Mouse (Mus musculus) kidney, adult 2 months (tissue): Measurements from ENCODE around the gene Aifm1. TPM values are rescaled to one million over a fixed set of nuclear protein-coding genes. Genes with fewer than 3 reads are reported as not detected.

Source experiments
- DNase-seq: peaks from one replicate; pipeline ENCODE4 v3.0.0; 2021
- H3K27ac ChIP-seq: fragments of 200-500 bp; 2 replicates; pipeline ENCODE4 v1.5.1; 2012; ENCODE audit warnings: low read depth, low read length, control low read depth, inconsistent platforms; ENCODE audit not compliant: insufficient read depth
- H3K27me3 ChIP-seq: fragments of 200-500 bp; replicated peaks from 2 replicates; pipeline ENCODE4 v1.6.1; 2012; ENCODE audit warnings: mild to moderate bottlenecking, moderate library complexity, low read length, inconsistent platforms; ENCODE audit not compliant: control insufficient read depth, insufficient read depth
- H3K36me3 ChIP-seq: fragments of 200-500 bp; 2 replicates; pipeline ENCODE4 v1.6.1; 2012; ENCODE audit warnings: mild to moderate bottlenecking, moderate library complexity, low read length, inconsistent platforms; ENCODE audit not compliant: control insufficient read depth, insufficient read depth
- H3K4me1 ChIP-seq: fragments of 200-500 bp; 2 replicates; pipeline ENCODE4 v1.6.1; 2011; ENCODE audit warnings: low read length; ENCODE audit not compliant: control insufficient read depth, insufficient read depth
- H3K4me3 ChIP-seq: fragments of 200-500 bp; 2 replicates; pipeline ENCODE4 v1.5.1; 2011; ENCODE audit warnings: mild to moderate bottlenecking, low read depth, low read length, control low read depth; ENCODE audit not compliant: insufficient read depth
- CTCF ChIP-seq: fragments of 200-500 bp; conservative IDR thresholded peaks from 2 replicates; pipeline ENCODE4 v1.5.1; 2011; ENCODE audit warnings: low read depth, mild to moderate bottlenecking, control low read depth, low read length, moderate library complexity, mixed read lengths; ENCODE audit not compliant: insufficient read depth, insufficient read length
- POLR2A ChIP-seq: fragments of 200-500 bp; IDR thresholded peaks from one replicate; pipeline ENCODE4 v1.6.1; 2011; ENCODE audit warnings: low read depth, low read length, control low read depth
- WGBS: fragments of 180-500 bp; shearing (Covaris S2); methylation state at CpG from one replicate; pipeline ENCODE4 v1.1.7; 2018; 5-methylcytosine and 5-hydroxymethylcytosine counted together
- polyA plus RNA-seq: library from polyadenylated mRNA; depleted of rRNA; stranded (reverse); fragments of >200 nt; gene quantifications from 2 replicates; pipeline ENCODE4 v1.2.3, GENCODE M21; 2012; rRNA removed

The Aifm1 gene
- polyA plus RNA-seq, 1 experiment, result 69.9 TPM

GRCm38 (mm10) chrX:48433527-48433899 is 79.8 kb downstream of the Aifm1 start:
- H3K4me3 ChIP-seq, result no peak overlapping the region
- H3K4me1 ChIP-seq, result no peaks in the 10 kb centered on the region
- 31% methylated on average over 5 of the region's 6 CpGs for WGBS
- peak; percentile 40 for DNase-seq
- H3K36me3 ChIP-seq, result no peaks in the 10 kb centered on the region
- TF ChIP-seq POLR2A (no peak), CTCF (no peak)
- no peaks in the 10 kb centered on the region for H3K27me3 ChIP-seq
- H3K27ac ChIP-seq, result no peak overlapping the region

- no peak for TF ChIP-seq CTCF
- TF ChIP-seq POLR2A, result no peak
- 53% methylated on average over 15 of the region's 15 CpGs for WGBS
- Histone ChIP-seq H3K4me1 (0 out of 2 replicates have a peak, but pooled peaks cover under 1% of the 10 kb centered on the region), H3K27ac (no peak overlapping the region), H3K36me3 (no peaks in the 10 kb centered on the region), H3K4me3 (no peak overlapping the region), H3K27me3 (no peaks in the 10 kb centered on the region)
- no peak for DNase-seq
Measured at GRCm38 (mm10) chrX:48432599-48433526, 80.5 kb downstream of the Aifm1 start.

GRCm38 (mm10) chrX:48429538-48429937 is 83.8 kb downstream of the Aifm1 start:
- DNase-seq, result peak; percentile 30
- no peaks in the 10 kb centered on the region for H3K36me3 ChIP-seq
- TF ChIP-seq POLR2A, result no peak
- TF ChIP-seq CTCF, result 0 out of 2 replicates have a peak, but pooled peaks have one; percentile 8
- H3K27ac ChIP-seq, result no peak overlapping the region
- WGBS, result 57% methylated on average over 6 of the region's 6 CpGs
- no peak overlapping the region for H3K4me3 ChIP-seq
- H3K4me1 ChIP-seq, result 0 out of 2 replicates have a peak, but pooled peaks cover 2% of the 10 kb centered on the region
- H3K27me3 ChIP-seq, result no peaks in the 10 kb centered on the region

GRCm38 (mm10) chrX:48429100-48429499 is 84.3 kb downstream of the Aifm1 start:
- 0 out of 2 replicates have a peak, but pooled peaks cover 2% of the 10 kb centered on the region for H3K4me1 ChIP-seq
- H3K4me3 ChIP-seq, result no peak overlapping the region
- no peak for DNase-seq
- H3K27me3 ChIP-seq, result no peaks in the 10 kb centered on the region
- no peak overlapping the region for H3K27ac ChIP-seq
- TF ChIP-seq CTCF (no peak), POLR2A (no peak)
- no peaks in the 10 kb centered on the region for H3K36me3 ChIP-seq

GRCm38 (mm10) chrX:48428642-48429041 is 84.7 kb downstream of the Aifm1 start:
- WGBS, result 81% methylated on average over 8 of the region's 8 CpGs
- Histone ChIP-seq H3K27me3 (no peaks in the 10 kb centered on the region), H3K4me3 (no peak overlapping the region), H3K4me1 (0 out of 2 replicates have a peak, but pooled peaks cover 2% of the 10 kb centered on the region), H3K36me3 (no peaks in the 10 kb centered on the region), H3K27ac (peak overlapping the region; percentile 8; the same call in 1 of the 2 replicates)
- no peak for DNase-seq
- TF ChIP-seq POLR2A (no peak), CTCF (no peak)

GRCm38 (mm10) chrX:48428241-48428640 is 85.1 kb downstream of the Aifm1 start:
- H3K4me1 ChIP-seq, result 0 out of 2 replicates have a peak, but pooled peaks cover 2% of the 10 kb centered on the region
- peak; percentile 61 for DNase-seq
- WGBS, result 56% methylated on average over 6 of the region's 6 CpGs
- no peaks in the 10 kb centered on the region for H3K36me3 ChIP-seq
- H3K27me3 ChIP-seq, result no peaks in the 10 kb centered on the region
- no peak overlapping the region for H3K4me3 ChIP-seq
- TF ChIP-seq CTCF (no peak), POLR2A (no peak)
- H3K27ac ChIP-seq, result peak overlapping the region; percentile 62; the same call in 1 of the 2 replicates

- Histone ChIP-seq H3K27me3 (no peaks in the 10 kb centered on the region), H3K27ac (no peak overlapping the region; the same call in 1 of the 2 replicates), H3K4me3 (no peak overlapping the region), H3K36me3 (no peaks in the 10 kb centered on the region), H3K4me1 (0 out of 2 replicates have a peak, but pooled peaks cover 2% of the 10 kb centered on the region)
- DNase-seq, result peak; percentile 32
- WGBS, result 38% methylated on average over 7 of the region's 7 CpGs
- TF ChIP-seq CTCF (no peak), POLR2A (no peak)
Measured at GRCm38 (mm10) chrX:48425280-48425679, 88.1 kb downstream of the Aifm1 start.

Other genes with a start within 250 kb of the Aifm1 start
- 3.5 and 3.8 TPM in 2 replicates for gene Bcorl1, start 172.2 kb downstream of the Aifm1 start, polyA plus RNA-seq
- 3.6 and 5.3 TPM in 2 replicates for gene Elf4, start 50.4 kb downstream of the Aifm1 start, polyA plus RNA-seq
- gene Rab33a, start 5.7 kb upstream of the Aifm1 start, polyA plus RNA-seq, result 0.19 and 0.43 TPM in 2 replicates
- gene Zfp280c, start 80.9 kb upstream of the Aifm1 start, polyA plus RNA-seq, result 2.0 and 2.5 TPM in 2 replicates
- gene Slc25a14, start 109.8 kb upstream of the Aifm1 start, polyA plus RNA-seq, result 3.9 and 5.0 TPM in 2 replicates
- gene Gpr119, start 160.9 kb upstream of the Aifm1 start, polyA plus RNA-seq, result not detected in 2 replicates
- gene Rbmx2, start 181.4 kb upstream of the Aifm1 start, polyA plus RNA-seq, result 0.95 and 1.3 TPM in 2 replicates